Mouse (Mus musculus) liver, adult 2 months (tissue): Measurements from ENCODE around the gene Kif20b. TPM values are rescaled to one million over a fixed set of nuclear protein-coding genes. Genes with fewer than 3 reads are reported as not detected.
A peak's percentile ranks its signal among the peaks of the same experiment; 100 is the strongest.

ENCODE experiments used
- DNase-seq: peaks from one replicate; pipeline ENCODE4 v3.0.0-alpha.2; 2011; ENCODE audit warnings: low read depth, low spot score; ENCODE audit errors: extremely low read depth
- H3K27ac ChIP-seq: fragments of 200-500 bp; replicated peaks from 2 replicates; pipeline ENCODE4 v1.5.1; 2012; ENCODE audit warnings: low read depth, mild to moderate bottlenecking, control low read depth, inconsistent platforms, low read length; ENCODE audit not compliant: insufficient read depth
- H3K27me3 ChIP-seq: fragments of 200-500 bp; 2 replicates; pipeline ENCODE4 v1.6.1; 2012; ENCODE audit warnings: mild to moderate bottlenecking, moderate library complexity, low read length, inconsistent platforms; ENCODE audit not compliant: control insufficient read depth, insufficient read depth
- H3K36me3 ChIP-seq: fragments of 200-500 bp; 2 replicates; pipeline ENCODE4 v1.6.1; 2012; ENCODE audit warnings: low read length, inconsistent platforms; ENCODE audit not compliant: control insufficient read depth, insufficient read depth
- H3K4me1 ChIP-seq: fragments of 200-500 bp; 2 replicates; pipeline ENCODE4 v1.6.1; 2011; ENCODE audit warnings: low read length; ENCODE audit not compliant: control insufficient read depth, insufficient read depth
- H3K4me3 ChIP-seq: fragments of 200-500 bp; 2 replicates; pipeline ENCODE4 v1.5.1; 2011; ENCODE audit warnings: low read depth, mild to moderate bottlenecking, control low read depth, low read length, moderate library complexity; ENCODE audit not compliant: insufficient read depth
- H3K79me2 ChIP-seq: fragments of 200-500 bp; 2 replicates; pipeline ENCODE4 v1.6.1; 2012; ENCODE audit warnings: inconsistent platforms, mild to moderate bottlenecking, low read length, moderate library complexity; ENCODE audit not compliant: control insufficient read depth, insufficient read depth
- H3K9ac ChIP-seq: fragments of 200-500 bp; 2 replicates; pipeline ENCODE4 v1.6.1; 2012; ENCODE audit warnings: low read depth, mild to moderate bottlenecking, control low read depth, inconsistent platforms, low read length
- CTCF ChIP-seq: fragments of 200-500 bp; IDR thresholded peaks from 2 replicates; pipeline ENCODE4 v1.5.1; 2011; ENCODE audit warnings: low read depth, low read length, control low read depth
- POLR2A ChIP-seq: fragments of 200-500 bp; IDR thresholded peaks from 2 replicates; pipeline ENCODE4 v1.6.1; 2011; ENCODE audit warnings: low read length, control low read depth; ENCODE audit not compliant: insufficient read depth; ENCODE audit errors: extremely low read depth
- WGBS: fragments of 180-500 bp; shearing (Covaris S2); methylation state at CpG from one replicate; pipeline ENCODE4 v1.1.7; 2018; 5-methylcytosine and 5-hydroxymethylcytosine counted together
- polyA plus RNA-seq: library from polyadenylated mRNA; depleted of rRNA; stranded (reverse); fragments of >200 nt; gene quantifications from 2 replicates; pipeline ENCODE4 v1.2.3, GENCODE M21; 2012
- total RNA-seq: library from RNA; depleted of rRNA; stranded (reverse); fragments of >200 nt; gene quantifications from 2 replicates; pipeline ENCODE4 v1.2.3, GENCODE M21; 2014

The Kif20b gene
- total and polyA plus RNA-seq, 2 experiments: 0.65 TPM; not detected in 1

DNA sequence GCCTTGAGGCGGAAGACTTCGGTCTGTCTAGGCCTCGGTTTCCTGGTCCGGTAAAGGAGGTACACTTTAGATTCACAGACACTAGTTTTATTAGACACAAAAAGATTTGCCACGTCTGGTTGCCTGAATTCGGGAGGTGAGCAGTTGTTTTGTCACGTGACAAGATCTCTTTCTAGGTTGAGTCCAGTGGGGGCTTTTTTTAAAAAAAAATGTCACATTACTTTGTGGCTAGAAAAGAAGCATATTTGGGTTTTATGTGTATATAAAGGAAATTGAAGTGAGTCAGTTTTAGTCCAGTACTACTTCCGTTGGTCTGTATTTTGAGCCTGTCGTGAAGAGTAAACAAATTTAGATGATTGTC lies 422 bp downstream of the Kif20b start:
- Histone ChIP-seq H3K36me3 (no peaks in the 10 kb centered on the region), H3K27me3 (no peaks in the 10 kb centered on the region), H3K4me1 (peaks cover 1% of the 10 kb centered on the region; the same call in 1 of the 2 replicates), H3K9ac (peak overlapping the region; percentile 66), H3K4me3 (peak overlapping the region; percentile 65), H3K79me2 (no peaks in the 10 kb centered on the region; the same call in 1 of the 2 replicates), H3K27ac (no peak overlapping the region)
- TF ChIP-seq CTCF (no peak), POLR2A (no peak)
- no peak for DNase-seq
- WGBS: 0% methylated on average over 9 of the region's 9 CpGs

DNA sequence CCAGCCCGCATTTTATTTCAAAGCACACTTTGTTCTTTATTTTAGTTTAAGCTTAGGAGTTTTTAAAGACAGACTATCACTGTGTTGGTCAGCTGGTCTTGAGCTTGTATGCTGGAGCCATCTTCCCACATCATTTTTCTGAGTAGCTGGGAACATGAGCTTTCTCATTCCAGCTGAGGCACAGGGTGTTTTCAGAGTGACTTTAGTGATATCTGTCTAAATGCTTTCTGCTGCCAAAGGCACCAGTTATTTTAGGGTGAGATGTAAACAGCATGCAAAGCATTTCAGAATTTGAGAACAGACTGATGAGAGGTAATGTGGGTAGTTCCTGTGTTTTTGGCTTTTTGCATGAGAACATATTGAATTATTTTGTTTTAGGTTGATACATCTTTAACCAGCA lies 25.0 kb downstream of the Kif20b start:
- DNase-seq: no peak
- TF ChIP-seq POLR2A (no peak), CTCF (no peak)
- Histone ChIP-seq H3K27ac (no peak overlapping the region), H3K4me1 (no peaks in the 10 kb centered on the region), H3K79me2 (no peaks in the 10 kb centered on the region), H3K36me3 (no peaks in the 10 kb centered on the region), H3K9ac (no peak overlapping the region), H3K4me3 (no peak overlapping the region), H3K27me3 (no peaks in the 10 kb centered on the region)
- 98% methylated on average over 1 of the region's 1 CpGs for WGBS

DNA sequence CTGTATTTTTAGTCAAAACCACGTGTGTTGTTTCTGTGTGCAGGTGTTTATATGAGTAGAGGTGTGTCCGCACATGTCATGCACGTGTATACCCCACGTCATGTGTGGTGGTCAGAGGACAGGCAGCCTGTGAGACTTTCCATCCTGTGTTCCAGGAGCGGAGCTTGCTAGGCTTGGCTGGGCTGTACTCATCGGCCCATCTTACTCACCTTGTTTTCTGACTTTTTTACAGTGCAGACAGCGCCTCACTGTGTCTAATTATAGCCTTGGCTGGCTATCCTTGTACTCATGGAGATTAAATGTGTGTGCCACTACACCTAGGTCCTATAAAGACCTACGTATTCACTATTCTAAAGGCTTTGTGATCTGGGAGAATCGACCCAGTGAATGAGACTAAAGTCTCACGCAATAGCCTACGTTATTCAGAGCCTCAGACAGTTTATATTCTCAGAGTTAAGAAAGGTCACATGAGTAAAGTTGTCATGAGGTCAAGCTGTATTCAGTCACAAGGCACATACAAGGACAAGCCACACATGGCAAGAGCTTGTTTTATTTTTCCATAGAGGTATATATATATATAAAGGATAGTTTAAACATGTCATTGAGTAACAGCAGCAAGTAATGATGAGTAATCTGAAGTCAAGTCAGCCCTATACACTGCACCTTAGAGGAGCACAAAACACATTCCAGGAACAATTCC lies 31.8 kb downstream of the Kif20b start:
- H3K27ac ChIP-seq: no peak overlapping the region
- DNase-seq: no peak

DNA sequence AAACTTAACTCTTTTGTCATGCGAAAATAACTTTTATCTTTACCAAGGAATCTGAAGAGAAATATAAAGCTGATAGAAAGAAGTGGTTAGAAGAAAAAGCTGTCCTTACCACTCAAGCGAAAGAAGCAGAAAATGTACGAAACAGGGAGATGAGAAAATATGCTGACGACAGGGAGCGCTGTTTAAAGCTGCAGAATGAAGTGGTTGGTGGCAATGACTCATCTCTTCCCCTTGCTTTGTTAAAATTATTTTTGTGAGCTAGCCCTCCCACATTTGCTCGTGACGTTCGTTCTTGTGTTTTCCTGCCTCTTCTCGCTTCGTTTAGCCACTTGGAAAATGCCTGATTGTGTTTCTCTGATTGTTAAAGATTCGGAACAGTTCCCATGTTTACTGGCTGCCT lies 37.2 kb downstream of the Kif20b start:
- TF ChIP-seq CTCF (no peak), POLR2A (no peak)
- no peak overlapping the region for H3K9ac ChIP-seq
- no peak for DNase-seq
- H3K27ac ChIP-seq: no peak overlapping the region
- no peak overlapping the region for H3K4me3 ChIP-seq
- no peaks in the 10 kb centered on the region for H3K27me3 ChIP-seq
- WGBS: 87% methylated on average over 11 of the region's 11 CpGs
- H3K79me2 ChIP-seq: no peaks in the 10 kb centered on the region; the same call in 1 of the 2 replicates
- H3K36me3 ChIP-seq: no peaks in the 10 kb centered on the region; the same call in 1 of the 2 replicates
- peaks cover 2% of the 10 kb centered on the region; the same call in 1 of the 2 replicates for H3K4me1 ChIP-seq

More for the DNA sequence above, 31.8 kb downstream of the Kif20b start:
- Histone ChIP-seq H3K9ac (no peak overlapping the region), H3K4me3 (no peak overlapping the region), H3K79me2 (no peaks in the 10 kb centered on the region; the same call in 1 of the 2 replicates), H3K36me3 (no peaks in the 10 kb centered on the region; the same call in 1 of the 2 replicates), H3K4me1 (peaks cover 3% of the 10 kb centered on the region; the same call in 1 of the 2 replicates), H3K27me3 (no peaks in the 10 kb centered on the region)
- WGBS: 96% methylated on average over 11 of the region's 11 CpGs
- TF ChIP-seq CTCF: no peak
- no peak for TF ChIP-seq POLR2A

DNA sequence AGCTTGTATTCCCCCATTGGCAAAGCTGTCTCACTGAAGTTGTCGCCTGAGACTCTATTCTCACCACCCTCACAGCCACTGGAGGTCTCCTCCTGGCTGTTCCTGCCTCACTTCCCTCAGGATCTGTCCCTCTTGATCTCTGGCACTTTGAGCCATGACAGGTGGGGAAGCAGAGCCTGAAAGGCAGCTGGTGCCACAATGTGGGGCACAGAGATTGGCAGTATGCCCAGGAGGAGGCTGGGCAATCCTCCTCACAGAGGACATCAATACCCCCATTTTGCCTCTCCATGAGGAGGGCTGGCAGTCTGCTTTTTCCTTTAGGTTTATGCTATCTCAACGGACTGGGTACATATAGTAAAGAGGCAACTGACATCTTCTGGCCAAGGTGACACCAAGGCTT lies 62.6 kb downstream of the Kif20b start:
- no peak for DNase-seq
- H3K4me3 ChIP-seq: no peak overlapping the region
- no peak overlapping the region for H3K9ac ChIP-seq
- WGBS: 84% methylated on average over 2 of the region's 2 CpGs
- H3K27me3 ChIP-seq: no peaks in the 10 kb centered on the region
- TF ChIP-seq POLR2A (no peak), CTCF (no peak)
- no peak overlapping the region for H3K27ac ChIP-seq
- H3K4me1 ChIP-seq: no peaks in the 10 kb centered on the region
- no peaks in the 10 kb centered on the region for H3K36me3 ChIP-seq
- no peaks in the 10 kb centered on the region for H3K79me2 ChIP-seq

DNA sequence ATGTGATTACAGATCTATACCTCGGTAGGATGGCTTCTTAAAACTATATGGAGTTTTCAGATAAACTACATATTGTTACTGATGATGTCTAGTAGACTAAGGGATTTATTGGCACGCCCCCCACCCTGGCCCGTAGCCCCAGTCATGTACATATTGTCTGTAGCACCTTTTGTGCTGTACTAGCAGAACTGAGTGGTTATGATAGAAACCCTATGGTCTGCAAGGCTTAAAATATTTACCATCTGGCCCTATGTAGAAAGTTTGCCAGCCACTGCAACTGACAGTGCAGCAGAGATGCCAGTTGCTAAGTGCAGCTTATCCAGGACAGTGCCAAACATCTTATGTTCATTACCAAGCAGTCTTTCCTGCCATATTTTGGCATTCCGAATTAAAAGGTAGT lies 68.3 kb downstream of the Kif20b start:
- Histone ChIP-seq H3K79me2 (no peaks in the 10 kb centered on the region), H3K27ac (no peak overlapping the region), H3K36me3 (no peaks in the 10 kb centered on the region), H3K27me3 (no peaks in the 10 kb centered on the region), H3K9ac (no peak overlapping the region), H3K4me1 (no peaks in the 10 kb centered on the region), H3K4me3 (no peak overlapping the region)
- TF ChIP-seq CTCF (no peak), POLR2A (no peak)
- 68% methylated on average over 4 of the region's 4 CpGs for WGBS
- DNase-seq: no peak
